ENCODE assay signal across 30 mouse cellular contexts in the genomic region with DNA sequence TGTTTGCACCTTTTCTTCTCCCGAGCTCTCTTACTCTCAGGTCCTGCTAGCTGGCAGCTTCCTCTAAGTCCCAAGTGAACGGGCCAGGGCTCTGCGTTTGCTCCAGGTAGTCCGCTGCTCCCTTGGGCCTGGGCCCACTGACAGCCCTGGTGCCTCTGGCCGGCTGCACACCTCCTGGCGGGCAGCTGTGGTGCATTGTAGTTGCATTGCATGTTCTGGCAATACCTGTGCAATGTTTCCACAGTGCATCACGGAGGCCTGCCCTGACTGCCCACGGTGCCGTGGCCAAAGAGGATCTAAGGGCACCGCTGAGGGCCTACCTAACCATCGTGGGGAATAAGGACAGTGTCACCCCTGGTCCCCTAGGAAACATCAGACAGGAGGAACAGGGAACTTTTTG. TPM values are rescaled to one million over a fixed set of nuclear protein-coding genes. Genes with fewer than 3 reads are reported as not detected.
DNase-seq lines count a peak whose midpoint lies in the region; ATAC-seq lines count a peak whose summit lies in the region.
"Had no signal": no experiment of that assay in that cellular context is flagged by ENCODE, and none has a peak within 500 bp of the region (broad histone marks: within the 10 kb centered on the region; RNA-seq: fewer than 3 reads in every experiment).

No protein-coding gene starts in this region.

- no peak for DNase-seq in liver
- DNase-seq in embryonic facial prominence, embryonic 10.5 days (ENCODE audit: low spot score) = no peak
- DNase-seq in thymus, postnatal 25 days = no peak
- DNase-seq: adrenal gland, postnatal 10 days; adrenal gland, postnatal 36 days; cerebellum, adult 9-10 months; forebrain, postnatal 0 days; gastrocnemius, postnatal 25 days; heart, adult 2 months; heart, postnatal 14 days; heart, postnatal 4 days had no signal

- H3K27ac ChIP-seq in liver, embryonic 12.5 days = peak overlapping the region; percentile 59
- no peak overlapping the region for H3K27ac ChIP-seq in embryonic facial prominence, embryonic 10.5 days (replicated peaks)
- H3K27ac ChIP-seq: embryonic facial prominence, embryonic 12.5 days; embryonic facial prominence, embryonic 15.5 days; heart, adult 2 months; heart, embryonic 10.5 days; heart, embryonic 13.5 days; hindbrain, embryonic 12.5 days; hindbrain, embryonic 15.5 days had no signal

- H3K27me3 ChIP-seq in liver, embryonic 12.5 days (replicated peaks) = no peaks in the 10 kb centered on the region
- no peaks in the 10 kb centered on the region for H3K27me3 ChIP-seq in embryonic facial prominence, embryonic 10.5 days (replicated peaks; ENCODE audit: low read depth, poor library complexity, severe bottlenecking)
- H3K27me3 ChIP-seq: embryonic facial prominence, embryonic 12.5 days; embryonic facial prominence, embryonic 15.5 days; hindbrain, embryonic 12.5 days; hindbrain, embryonic 15.5 days had no signal

- H3K36me3 ChIP-seq in liver, embryonic 12.5 days = peaks cover 99% of the 10 kb centered on the region
- H3K36me3 ChIP-seq in embryonic facial prominence, embryonic 10.5 days (replicated peaks) = peaks cover 100% of the 10 kb centered on the region

- H3K4me3 ChIP-seq in liver, embryonic 12.5 days = no peak overlapping the region
- no peak overlapping the region for H3K4me3 ChIP-seq in embryonic facial prominence, embryonic 10.5 days
- H3K4me3 ChIP-seq: embryonic facial prominence, embryonic 12.5 days; embryonic facial prominence, embryonic 15.5 days; heart, adult 2 months; heart, embryonic 10.5 days; heart, embryonic 13.5 days; hindbrain, embryonic 12.5 days; hindbrain, embryonic 15.5 days had no signal

- 65% methylated on average over 11 of the region's 11 CpGs for WGBS in liver, embryonic 12.5 days (ENCODE audit: insufficient replicate concordance)
- 95% methylated on average over 11 of the region's 11 CpGs for WGBS in embryonic facial prominence, embryonic 10.5 days

- H3K4me2 ChIP-seq in liver, embryonic 12.5 days = no peak overlapping the region
- H3K4me2 ChIP-seq: embryonic facial prominence, embryonic 12.5 days; embryonic facial prominence, embryonic 15.5 days; heart, embryonic 13.5 days; hindbrain, embryonic 12.5 days; hindbrain, embryonic 15.5 days had no signal

- peaks cover 5% of the 10 kb centered on the region for H3K4me1 ChIP-seq in liver, embryonic 12.5 days
- no peaks in the 10 kb centered on the region for H3K4me1 ChIP-seq in embryonic facial prominence, embryonic 10.5 days
- H3K4me1 ChIP-seq: embryonic facial prominence, embryonic 12.5 days; embryonic facial prominence, embryonic 15.5 days; heart, embryonic 13.5 days; hindbrain, embryonic 12.5 days; hindbrain, embryonic 15.5 days had no signal

- no peak for ATAC-seq in liver, embryonic 12.5 days
- peak; percentile 6; the same call in 1 of the 2 replicates for ATAC-seq in granulocyte monocyte progenitor cell, adult 5-6 weeks (replicated peaks; ENCODE audit: poor library complexity, severe bottlenecking)
- peak; percentile 30 for ATAC-seq in megakaryocyte, adult 5-6 weeks (ENCODE audit: poor library complexity, severe bottlenecking)
- no peak for ATAC-seq in frontal cortex, adult (ENCODE audit: low TSS enrichment)
- ATAC-seq: activated CD4-positive, CD25-positive, alpha-beta regulatory T cell, adult 4 months; CD4-positive, CD25-positive, alpha-beta regulatory T cell, adult 4 months; forebrain, embryonic 14.5 days; forebrain, postnatal 0 days; intestine, postnatal 0 days had no signal

- H3K9ac ChIP-seq in liver, embryonic 12.5 days = no peak overlapping the region
- H3K9ac ChIP-seq: embryonic facial prominence, embryonic 12.5 days; embryonic facial prominence, embryonic 15.5 days; forebrain, postnatal 0 days; heart, embryonic 13.5 days; hindbrain, embryonic 12.5 days; hindbrain, embryonic 15.5 days had no signal

- H3K9me3 ChIP-seq in liver, embryonic 12.5 days (replicated peaks) = no peaks in the 10 kb centered on the region
- H3K9me3 ChIP-seq in embryonic facial prominence, embryonic 10.5 days = no peaks in the 10 kb centered on the region
- H3K9me3 ChIP-seq: embryonic facial prominence, embryonic 12.5 days; embryonic facial prominence, embryonic 15.5 days; heart, embryonic 10.5 days; heart, embryonic 13.5 days; hindbrain, embryonic 12.5 days; hindbrain, embryonic 15.5 days had no signal

RNA-seq across cellular contexts. Expression of gene Shisa8, which starts 14.7 kb away (rescaled TPM):
- 0.31 and 0.37 TPM in 2 replicates for polyA plus RNA-seq in liver, embryonic 12.5 days (2016; fragmentation: Nextera tagmentation; extraction: Ambion mirVana)
- not detected in 2 replicates for total RNA-seq in granulocyte monocyte progenitor cell, adult 5-6 weeks (2014; fragmentation: Nextera tagmentation)
- not detected in 2 replicates for total RNA-seq in granulocyte monocyte progenitor cell, adult 5-6 weeks (2017)
- total RNA-seq in megakaryocyte, adult 5-6 weeks (2015) = 0.14 TPM in 1 of 2 replicates, not detected in the other
- total RNA-seq in megakaryocyte, adult 5-6 weeks (2017) = not detected in 2 replicates
- 0.35 and 0.38 TPM in 2 replicates for polyA plus RNA-seq in embryonic facial prominence, embryonic 10.5 days (2016; fragmentation: Nextera tagmentation; extraction: Ambion mirVana)
- total RNA-seq: gastrocnemius, adult 8-10 months; gastrocnemius, postnatal 25 days had no signal
- polyA plus RNA-seq: activated CD4-positive, CD25-positive, alpha-beta regulatory T cell, adult 4 months; CD4-positive, CD25-positive, alpha-beta regulatory T cell, adult 4 months; intestine, postnatal 0 days had no signal

RNA-seq across cellular contexts. Expression of gene Tnfrsf13c, which starts 26.2 kb away (rescaled TPM):
- 0.30 TPM in 2 replicates for polyA plus RNA-seq in liver, embryonic 12.5 days (2016; fragmentation: Nextera tagmentation; extraction: Ambion mirVana)
- 0.49 TPM in 1 of 2 replicates, not detected in the other for total RNA-seq in granulocyte monocyte progenitor cell, adult 5-6 weeks (2014; fragmentation: Nextera tagmentation)
- total RNA-seq in granulocyte monocyte progenitor cell, adult 5-6 weeks (2017) = 0.46 TPM in 1 of 2 replicates, not detected in the other
- 1.8 and 2.7 TPM in 2 replicates for total RNA-seq in megakaryocyte, adult 5-6 weeks (2015)
- 1.0 and 1.5 TPM in 2 replicates for total RNA-seq in megakaryocyte, adult 5-6 weeks (2017)
- polyA plus RNA-seq in embryonic facial prominence, embryonic 10.5 days (2016; fragmentation: Nextera tagmentation; extraction: Ambion mirVana) = 0.10 and 0.75 TPM in 2 replicates
- total RNA-seq: gastrocnemius, adult 8-10 months; gastrocnemius, postnatal 25 days had no signal
- polyA plus RNA-seq: intestine, postnatal 0 days had no signal

RNA-seq across cellular contexts. Expression of gene Cenpm, which starts 46.6 kb away (rescaled TPM):
- polyA plus RNA-seq in liver, embryonic 12.5 days (2016; fragmentation: Nextera tagmentation; extraction: Ambion mirVana) = 48.3 and 51.2 TPM in 2 replicates
- total RNA-seq in granulocyte monocyte progenitor cell, adult 5-6 weeks (2014; fragmentation: Nextera tagmentation) = 15.1 and 39.8 TPM in 2 replicates
- 21.9 and 22.0 TPM in 2 replicates for total RNA-seq in granulocyte monocyte progenitor cell, adult 5-6 weeks (2017)
- total RNA-seq in megakaryocyte, adult 5-6 weeks (2015) = 20.3 and 32.9 TPM in 2 replicates
- total RNA-seq in megakaryocyte, adult 5-6 weeks (2017) = 10.0 and 19.5 TPM in 2 replicates
- 81.5 and 82.5 TPM in 2 replicates for polyA plus RNA-seq in embryonic facial prominence, embryonic 10.5 days (2016; fragmentation: Nextera tagmentation; extraction: Ambion mirVana)
- total RNA-seq: gastrocnemius, adult 8-10 months had no signal

RNA-seq across cellular contexts. Expression of gene Srebf2, which starts 51.0 kb away (rescaled TPM):
- polyA plus RNA-seq in liver, embryonic 12.5 days (2016; fragmentation: Nextera tagmentation; extraction: Ambion mirVana) = 96.9 and 99.4 TPM in 2 replicates
- total RNA-seq in granulocyte monocyte progenitor cell, adult 5-6 weeks (2014; fragmentation: Nextera tagmentation) = 19.0 and 24.3 TPM in 2 replicates
- total RNA-seq in granulocyte monocyte progenitor cell, adult 5-6 weeks (2017) = 16.5 and 17.5 TPM in 2 replicates
- 39.0 and 40.7 TPM in 2 replicates for total RNA-seq in megakaryocyte, adult 5-6 weeks (2015)
- total RNA-seq in megakaryocyte, adult 5-6 weeks (2017) = 39.8 and 40.7 TPM in 2 replicates
- polyA plus RNA-seq in embryonic facial prominence, embryonic 10.5 days (2016; fragmentation: Nextera tagmentation; extraction: Ambion mirVana) = 172 and 192 TPM in 2 replicates

RNA-seq across cellular contexts. Expression of gene 1500009C09Rik, which starts 54.3 kb away (rescaled TPM):
- not detected in 2 replicates for polyA plus RNA-seq in liver, embryonic 12.5 days (2016; fragmentation: Nextera tagmentation; extraction: Ambion mirVana)
- not detected in 2 replicates for total RNA-seq in granulocyte monocyte progenitor cell, adult 5-6 weeks (2014; fragmentation: Nextera tagmentation)
- not detected in 2 replicates for total RNA-seq in granulocyte monocyte progenitor cell, adult 5-6 weeks (2017)
- total RNA-seq in megakaryocyte, adult 5-6 weeks (2015) = not detected in 2 replicates
- total RNA-seq in megakaryocyte, adult 5-6 weeks (2017) = not detected in 2 replicates
- polyA plus RNA-seq in embryonic facial prominence, embryonic 10.5 days (2016; fragmentation: Nextera tagmentation; extraction: Ambion mirVana) = not detected in 2 replicates
- total RNA-seq: gastrocnemius, adult 8-10 months; gastrocnemius, postnatal 25 days; heart, adult 2 months; heart, postnatal 14 days; heart, postnatal 4 days had no signal
- polyA plus RNA-seq: activated CD4-positive, CD25-positive, alpha-beta regulatory T cell, adult 4 months; C2C12; CD4-positive, CD25-positive, alpha-beta regulatory T cell, adult 4 months; embryonic facial prominence, embryonic 12.5 days; embryonic facial prominence, embryonic 15.5 days; gonadal fat pad, adult 2 months; heart, embryonic 10.5 days; heart, embryonic 13.5 days; heart, embryonic 16.5 days; intestine, embryonic 14.5 days; intestine, postnatal 0 days had no signal

Comparison
In these comparisons a context has a peak if more than half of its experiments do, and no peak if none do; other contexts are left out.
1. ATAC-seq: peak in granulocyte monocyte progenitor cell, adult 5-6 weeks (single experiment) and megakaryocyte, adult 5-6 weeks (single experiment); none in liver, embryonic 12.5 days (single experiment) and frontal cortex, adult (single experiment).